Mouse (Mus musculus) left cerebral cortex, adult 11 months (tissue): ENCODE measurements around the gene Mid1.
A peak's percentile ranks its signal among the peaks of the same experiment; 100 is the strongest.
"Not testable (repeated sequence)": the region's sequence is repeated elsewhere in the genome, so short reads cannot be mapped to it uniquely, and the experiment has no call there.

Experiments
- DNase-seq: peaks from one replicate; pipeline ENCODE4 v3.0.0; 2022; ENCODE audit warnings: low spot score

Gene Mid1

DNA sequence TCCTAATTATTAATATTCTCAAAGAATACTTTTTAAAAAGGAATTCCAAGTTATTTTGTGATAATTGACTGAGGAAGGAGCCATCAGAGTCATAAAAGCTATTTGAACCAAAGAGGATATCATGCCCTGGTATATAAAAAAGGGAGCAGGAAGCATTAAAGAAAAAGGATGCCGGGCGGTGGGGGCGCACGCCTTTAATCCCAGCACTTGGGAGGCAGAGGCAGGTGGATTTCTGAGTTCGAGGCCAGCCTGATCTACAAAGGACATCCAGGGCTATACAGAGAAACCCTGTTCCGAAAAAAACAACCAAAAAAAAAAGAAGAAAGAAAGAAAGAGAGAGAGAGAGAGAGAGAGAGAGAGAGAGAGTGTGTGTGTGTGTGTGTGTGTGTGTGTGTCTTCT, 286.6 kb downstream of the Mid1 start:
- DNase-seq: peak; percentile 22

DNA sequence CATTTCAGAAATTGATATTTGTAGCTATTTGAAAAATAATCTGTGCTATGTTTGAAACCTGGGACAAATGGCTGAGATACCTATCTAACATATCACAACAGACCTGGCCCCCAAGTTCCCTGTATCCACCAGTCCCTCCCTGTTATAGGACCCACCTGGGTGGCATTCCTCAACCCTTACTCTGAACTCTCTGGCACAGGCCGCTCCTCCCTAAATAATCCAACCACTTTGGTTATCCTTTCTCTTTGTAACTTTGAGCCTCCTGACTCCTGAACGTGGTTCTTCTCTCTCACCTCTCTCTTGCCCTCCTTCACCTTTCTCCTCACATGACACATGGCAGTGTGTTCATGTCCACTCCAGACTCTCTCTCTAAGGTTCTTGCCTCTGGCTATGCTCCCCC, 287.1 kb downstream of the Mid1 start:
- peak; percentile 7 for DNase-seq

- peak; percentile 13 for DNase-seq
These were observed 287.9 kb downstream of the Mid1 start for GRCm38 (mm10) chrX:169972791-169973494.

DNA sequence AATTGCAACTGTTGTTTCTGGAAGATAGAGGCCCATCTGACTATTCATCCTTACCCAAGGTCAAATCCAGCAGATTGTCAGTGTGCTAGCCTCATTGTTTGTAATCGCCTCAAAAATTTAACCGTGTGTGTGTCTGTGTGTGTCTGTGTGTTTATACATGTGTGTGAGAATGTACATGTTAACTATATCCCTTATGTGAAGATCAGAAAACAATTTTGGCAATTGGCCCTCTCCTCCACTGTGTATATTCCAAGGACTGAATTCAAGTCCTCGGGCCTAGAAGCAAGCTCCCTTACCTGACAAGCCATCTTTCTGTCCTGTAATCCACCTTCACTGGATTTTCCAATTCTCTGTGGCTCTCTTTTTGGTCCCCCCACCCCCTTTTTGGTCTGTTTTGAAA, 288.8 kb downstream of the Mid1 start:
- peak; percentile 43 for DNase-seq

GRCm38 (mm10) chrX:169974456-169974855, 289.5 kb downstream of the Mid1 start:
- DNase-seq: not testable (repeated sequence)

DNA sequence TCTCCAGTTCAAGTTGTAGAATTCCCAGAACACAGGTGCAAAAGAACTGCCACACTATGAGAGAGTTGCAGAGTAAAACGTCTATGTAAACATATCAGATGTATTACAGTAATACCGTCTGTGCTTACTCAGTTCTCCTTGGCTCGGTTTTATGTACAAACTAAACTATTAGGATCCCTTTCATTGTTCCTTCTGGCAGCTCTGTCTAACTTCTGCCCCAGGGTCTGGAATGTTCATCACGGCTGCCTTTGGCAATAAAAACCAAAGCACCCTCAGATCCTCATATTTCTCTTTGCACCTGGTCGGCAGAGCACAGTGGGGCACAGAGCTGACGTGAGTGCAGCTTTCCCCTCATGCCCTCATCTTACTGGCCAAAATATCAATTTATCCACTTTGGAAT, 290.0 kb downstream of the Mid1 start:
- DNase-seq: peak; percentile 30

DNA sequence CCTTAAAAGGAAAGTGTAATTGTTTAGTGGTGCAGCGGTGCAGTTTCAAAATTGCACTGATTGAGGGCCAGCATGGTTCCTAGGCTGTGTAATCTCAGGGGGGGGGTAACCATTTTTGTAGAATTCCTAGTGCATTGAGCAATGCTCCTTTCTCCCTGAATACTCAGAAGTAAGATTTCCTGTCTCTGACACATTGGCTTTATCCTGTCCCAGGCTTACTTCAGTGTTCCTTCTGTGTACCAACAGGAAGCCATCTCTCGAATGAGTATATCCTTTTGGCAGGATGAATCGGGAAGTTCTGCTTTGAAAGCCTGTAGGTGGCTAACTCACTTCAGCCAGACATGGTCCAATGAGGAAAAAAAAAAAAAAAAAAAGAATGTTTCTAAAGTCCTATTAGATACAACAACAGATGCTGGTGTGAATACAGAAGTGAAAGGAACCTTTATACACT, 290.7 kb downstream of the Mid1 start:
- DNase-seq: peak; percentile 35

DNA sequence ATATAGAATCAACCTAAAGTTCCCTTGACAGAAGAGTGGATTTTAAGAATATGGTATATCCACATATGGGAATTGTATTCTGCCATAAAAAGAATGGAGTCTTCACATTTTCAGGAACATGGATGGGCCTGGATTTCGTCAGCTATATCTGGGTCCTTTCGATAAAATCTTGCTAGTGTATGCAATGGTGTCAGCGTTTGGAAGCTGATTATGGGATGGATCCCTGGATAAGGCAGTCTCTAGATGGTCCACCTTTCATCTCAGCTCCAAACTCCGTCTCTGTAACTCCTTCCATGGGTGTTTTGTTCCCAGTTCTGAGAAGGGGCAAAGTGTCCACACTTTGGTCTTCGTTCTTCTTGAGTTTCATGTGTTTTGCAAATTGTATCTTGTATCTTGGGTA, 291.3 kb downstream of the Mid1 start:
- DNase-seq: peak; percentile 17

DNA sequence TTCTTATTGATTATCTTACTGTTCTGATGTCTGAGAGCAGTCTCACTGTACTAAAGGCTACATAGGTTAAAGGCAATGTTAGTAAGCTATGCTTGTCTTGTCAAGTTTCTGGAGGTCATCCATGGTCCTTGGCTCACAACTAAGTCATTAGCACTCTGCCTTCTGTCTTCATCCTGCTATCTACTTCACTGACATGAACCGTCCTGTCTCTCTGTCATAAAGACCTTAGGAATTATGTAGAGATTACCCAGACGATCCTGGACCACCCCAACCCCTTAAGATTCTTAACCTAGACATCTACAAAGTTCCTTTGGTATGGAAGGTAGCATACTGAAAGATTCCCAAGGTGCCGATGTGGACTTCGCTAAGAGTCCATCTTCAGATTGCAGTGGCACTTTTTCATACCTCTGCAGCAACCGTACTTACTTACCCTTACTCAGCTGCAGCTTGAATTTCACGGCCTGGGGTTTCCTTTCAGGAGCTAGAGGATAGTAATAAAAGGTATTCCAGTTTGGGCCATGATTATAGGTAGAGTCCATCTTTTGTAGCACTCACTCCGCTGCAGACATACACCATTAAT, 292.9 kb downstream of the Mid1 start:
- peak; percentile 47 for DNase-seq

DNA sequence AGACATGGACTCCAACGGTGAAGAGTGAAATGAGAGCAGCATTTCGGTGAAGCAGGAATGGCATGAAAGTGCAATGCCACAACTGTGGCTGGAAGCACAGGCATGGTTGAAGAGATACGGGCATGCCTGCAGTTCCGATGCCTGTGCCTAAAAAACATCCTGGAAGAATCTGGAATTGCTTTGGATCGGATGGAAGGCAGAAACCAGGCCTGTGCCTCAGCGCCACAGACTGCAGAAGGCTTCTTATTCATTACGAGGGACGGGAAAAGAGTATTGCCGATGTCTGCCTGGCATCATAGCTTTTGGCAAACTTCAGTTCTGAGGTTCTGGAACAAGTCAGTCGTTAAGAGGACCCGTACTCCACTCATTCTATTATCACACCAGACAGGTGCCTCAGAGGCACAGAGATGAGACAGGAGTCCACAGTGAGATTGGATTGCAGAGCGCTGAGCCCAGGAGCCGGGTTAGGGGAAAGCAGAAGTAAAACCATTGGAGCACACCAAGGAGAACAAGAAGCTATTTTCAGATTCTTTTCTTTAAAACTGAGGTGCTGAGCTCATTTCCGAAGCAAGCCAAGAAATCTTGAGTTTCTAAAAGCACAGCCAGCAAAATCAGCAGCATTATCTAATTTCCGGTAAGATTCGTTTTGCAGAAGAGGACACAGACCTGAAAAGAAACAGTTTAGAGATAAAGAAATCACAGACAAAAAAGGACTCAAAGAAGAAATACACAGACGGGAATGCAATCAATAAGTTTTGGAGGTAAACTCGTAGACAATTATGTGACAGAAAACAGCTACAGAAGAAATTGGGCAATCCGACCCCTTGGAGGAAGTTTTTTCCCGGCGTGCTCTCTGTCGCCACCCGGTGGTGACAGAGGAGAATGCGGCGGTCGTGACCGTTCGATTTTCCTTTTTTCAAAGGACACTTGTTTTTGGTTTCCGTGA, 293.7 kb downstream of the Mid1 start:
- peak; percentile 76 for DNase-seq

- DNase-seq: peak; percentile 65
These were observed 294.6 kb downstream of the Mid1 start for GRCm38 (mm10) chrX:169979461-169980202.

DNA sequence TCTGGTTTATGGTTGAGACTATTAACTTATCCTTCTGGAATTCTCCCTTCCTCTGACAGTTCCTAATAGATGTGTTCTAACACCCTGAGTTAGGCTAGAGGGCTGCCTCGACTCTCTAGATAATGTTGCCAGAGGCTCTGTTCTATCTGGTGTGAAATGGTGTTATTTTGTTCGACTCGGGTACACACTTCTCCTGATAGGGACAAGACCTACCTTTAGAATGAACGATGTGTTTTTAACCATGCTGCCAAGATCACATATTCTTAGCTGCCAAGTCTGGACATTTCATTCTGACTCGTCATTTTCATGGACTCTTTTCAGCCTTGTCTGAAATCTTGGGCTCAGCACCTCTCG, 295.2 kb downstream of the Mid1 start:
- DNase-seq: peak; percentile 43

GRCm38 (mm10) chrX:169980809-169981289, 295.9 kb downstream of the Mid1 start:
- no peak for DNase-seq

- peak; percentile 60 for DNase-seq
These were observed 296.8 kb downstream of the Mid1 start for GRCm38 (mm10) chrX:169981761-169982181.

GRCm38 (mm10) chrX:169982606-169983400, 297.8 kb downstream of the Mid1 start:
- not testable (repeated sequence) for DNase-seq

- peak; percentile 81 for DNase-seq
These were observed 298.6 kb downstream of the Mid1 start for GRCm38 (mm10) chrX:169983401-169984165.

DNA sequence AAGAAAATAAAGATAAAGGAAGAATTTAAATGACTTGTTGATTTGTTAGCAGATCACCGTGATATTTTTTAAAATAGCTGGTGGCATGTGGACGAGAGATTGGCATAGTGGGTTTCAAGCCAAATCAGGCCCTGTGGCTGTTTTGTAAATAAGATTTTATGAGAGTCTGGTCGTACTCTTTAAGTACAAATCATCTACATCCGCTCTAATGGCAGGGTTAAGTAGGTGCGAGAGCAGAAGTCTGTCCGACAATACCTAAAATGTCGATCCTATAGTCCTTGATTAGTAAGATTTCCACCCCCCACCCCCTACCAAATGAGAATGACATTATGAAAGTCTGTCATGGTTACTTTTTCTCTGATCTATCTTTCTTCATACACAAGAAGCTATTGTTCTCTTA, 299.3 kb downstream of the Mid1 start:
- not testable (repeated sequence) for DNase-seq

- DNase-seq: peak; percentile 56
These were observed 299.9 kb downstream of the Mid1 start for GRCm38 (mm10) chrX:169984853-169985252.

DNA sequence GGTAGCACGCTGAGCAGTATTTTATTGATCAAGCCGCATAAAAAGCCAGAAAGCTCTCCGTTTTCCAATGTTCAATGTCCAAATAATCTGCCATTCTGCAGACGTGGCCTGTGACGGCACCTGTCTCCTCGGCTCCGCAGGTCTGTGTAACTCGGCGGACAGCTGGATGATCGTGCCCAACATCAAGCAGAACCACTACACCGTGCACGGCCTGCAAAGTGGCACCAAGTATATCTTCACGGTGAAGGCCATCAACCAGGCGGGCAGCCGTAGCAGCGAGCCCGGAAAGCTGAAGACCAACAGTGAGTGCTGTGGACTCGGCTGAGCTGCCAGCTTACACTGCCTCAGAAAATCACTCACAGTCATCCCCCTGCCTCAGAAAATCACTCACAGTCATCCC, 300.8 kb downstream of the Mid1 start:
- DNase-seq: peak; percentile 75
